Mouse (Mus musculus) cerebellum, postnatal 25 days (tissue): ENCODE results near the gene Frat2.

Experiments
- DNase-seq, 2 experiments: peaks; one replicate each; pipeline ENCODE4 v3.0.0; 2021; ENCODE audit warnings: mixed read lengths in 2 of 2

Gene Frat2

DNA sequence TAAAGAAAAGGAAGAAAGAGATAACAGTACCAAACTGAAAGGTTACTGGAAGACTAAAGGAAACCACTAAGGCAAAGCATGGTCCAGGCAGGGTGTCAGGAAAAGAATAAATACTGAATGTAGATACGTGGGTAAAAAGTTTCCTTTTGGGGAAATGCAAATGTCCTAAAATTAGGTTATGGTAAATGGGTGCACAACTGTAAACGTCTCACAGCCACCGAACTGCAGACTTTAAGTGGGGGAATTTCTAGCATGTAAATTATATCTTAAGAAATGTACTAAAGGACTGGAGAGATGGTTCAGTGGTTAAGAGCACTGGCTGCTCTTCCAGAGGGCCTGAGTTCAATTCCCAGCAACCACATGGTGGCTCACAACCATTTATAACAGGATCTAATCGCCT is 29.2 kb downstream of the Frat2 start:
- DNase-seq: no peak

DNA sequence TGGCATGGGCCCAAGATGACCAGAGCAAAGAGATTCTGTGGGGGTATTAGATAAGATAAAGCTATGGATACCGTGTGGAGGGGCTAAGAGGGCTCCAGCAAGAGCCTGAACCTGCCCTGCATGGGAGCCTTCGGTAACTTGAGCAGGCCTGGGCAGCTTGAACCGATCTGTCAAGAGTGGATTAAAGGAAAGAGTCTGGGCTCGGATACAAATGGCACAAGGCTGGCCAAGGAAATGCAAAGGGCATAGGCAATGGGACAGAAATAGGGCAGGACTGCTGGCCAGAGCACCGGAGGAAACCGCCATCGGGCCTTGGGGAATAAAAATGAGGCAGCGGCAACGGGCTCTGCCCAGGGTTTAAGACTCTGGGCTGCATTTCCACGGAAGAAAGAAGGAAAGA is 30.6 kb downstream of the Frat2 start:
- DNase-seq: peak in 1 of 2 experiments; percentile 21

DNA sequence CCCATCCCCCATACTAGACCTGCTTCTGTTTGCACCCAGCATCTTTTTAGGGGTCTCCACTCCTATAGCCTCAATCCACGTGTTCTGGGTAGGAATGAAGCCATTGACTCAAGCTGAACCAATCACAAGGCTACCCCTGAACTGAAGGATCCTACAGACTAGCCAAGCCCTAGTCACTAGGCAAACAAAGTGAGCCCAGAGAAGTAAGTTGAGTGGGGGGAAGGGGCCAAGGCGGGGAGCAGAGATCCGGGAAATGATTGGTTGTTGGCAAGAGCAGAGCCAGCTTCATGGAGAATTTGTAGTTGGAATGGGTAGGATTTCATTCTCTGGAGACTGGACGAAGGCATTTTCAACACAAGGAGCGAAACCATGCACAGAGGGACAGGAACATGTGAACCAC is 31.0 kb downstream of the Frat2 start:
- DNase-seq: no peak

DNA sequence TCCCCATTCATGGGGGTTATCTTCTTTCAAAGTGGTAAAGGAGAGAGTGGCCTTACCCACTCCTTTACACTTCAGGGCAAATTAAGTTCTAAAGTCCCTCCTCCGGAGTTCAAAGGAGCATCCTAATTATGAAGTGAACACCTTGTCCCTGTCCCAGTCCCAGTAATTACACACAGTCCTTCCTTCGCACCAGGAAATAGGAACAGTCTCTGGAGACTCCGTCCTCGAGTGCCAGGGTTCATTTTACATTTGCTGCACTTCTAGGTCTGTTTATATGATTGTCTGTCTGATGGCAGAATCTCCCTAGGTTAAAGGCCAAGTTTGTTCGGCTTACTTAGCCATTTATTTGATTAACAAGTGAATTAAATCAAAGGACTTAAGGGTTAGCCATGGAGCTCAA is 31.5 kb downstream of the Frat2 start:
- DNase-seq: no peak

DNA sequence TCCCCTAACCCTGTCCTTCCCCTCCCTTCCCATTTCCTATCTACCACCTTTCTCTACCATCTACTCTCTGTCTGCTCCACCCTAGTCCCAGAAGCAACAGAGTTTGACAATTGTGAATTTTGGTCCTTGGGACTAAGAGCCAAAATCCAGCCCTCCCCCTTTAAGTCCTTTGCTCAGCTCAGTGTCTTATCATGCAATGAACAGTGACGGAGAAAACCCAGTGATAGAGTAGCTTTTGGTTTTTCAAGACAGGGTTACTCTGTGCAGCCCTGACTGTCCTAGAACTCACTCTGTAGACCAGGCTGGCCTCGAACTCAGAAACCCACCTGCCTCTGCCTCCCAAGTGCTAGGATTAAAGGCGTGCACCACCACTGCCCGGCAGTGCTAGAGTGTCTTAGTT is 34.6 kb downstream of the Frat2 start:
- DNase-seq: no peak

DNA sequence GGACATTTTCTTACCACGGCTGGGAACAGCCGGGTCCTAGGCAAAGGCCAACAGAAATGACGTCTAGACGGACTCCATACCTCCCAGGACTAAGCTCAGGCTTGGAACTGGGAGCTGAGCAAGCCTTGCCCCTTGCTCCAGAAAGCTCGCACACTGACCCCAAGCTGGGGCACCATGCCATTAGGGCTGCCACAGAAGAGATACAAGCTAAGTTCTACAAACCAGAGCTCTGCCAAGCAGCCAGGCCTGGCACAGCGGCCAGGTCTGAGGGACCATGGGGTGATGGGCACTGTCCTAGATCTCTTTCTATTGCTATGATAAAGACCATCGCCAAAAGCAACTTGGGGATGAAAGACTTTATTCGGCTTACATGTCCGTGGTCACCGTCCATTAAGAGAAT is 35.4 kb downstream of the Frat2 start:
- no peak for DNase-seq

DNA sequence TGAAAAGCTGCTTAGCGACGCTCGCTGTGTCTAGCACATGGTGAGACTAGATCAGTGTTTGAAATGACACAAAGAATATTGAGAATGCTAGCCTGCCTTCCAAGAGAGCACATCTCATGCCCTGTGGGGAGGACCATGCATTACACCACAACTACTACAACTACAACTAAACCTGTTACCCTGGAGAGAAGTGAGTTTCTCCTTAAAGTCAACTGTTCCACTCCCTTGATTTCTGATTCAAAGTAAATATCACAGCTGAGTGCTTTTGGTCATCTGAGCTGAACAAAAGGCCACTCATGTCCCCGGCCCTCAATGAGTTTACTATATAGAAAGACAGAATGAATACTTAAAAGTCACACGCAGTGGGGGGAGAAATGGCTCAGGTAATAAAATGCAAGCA is 37.9 kb downstream of the Frat2 start:
- DNase-seq: no peak

DNA sequence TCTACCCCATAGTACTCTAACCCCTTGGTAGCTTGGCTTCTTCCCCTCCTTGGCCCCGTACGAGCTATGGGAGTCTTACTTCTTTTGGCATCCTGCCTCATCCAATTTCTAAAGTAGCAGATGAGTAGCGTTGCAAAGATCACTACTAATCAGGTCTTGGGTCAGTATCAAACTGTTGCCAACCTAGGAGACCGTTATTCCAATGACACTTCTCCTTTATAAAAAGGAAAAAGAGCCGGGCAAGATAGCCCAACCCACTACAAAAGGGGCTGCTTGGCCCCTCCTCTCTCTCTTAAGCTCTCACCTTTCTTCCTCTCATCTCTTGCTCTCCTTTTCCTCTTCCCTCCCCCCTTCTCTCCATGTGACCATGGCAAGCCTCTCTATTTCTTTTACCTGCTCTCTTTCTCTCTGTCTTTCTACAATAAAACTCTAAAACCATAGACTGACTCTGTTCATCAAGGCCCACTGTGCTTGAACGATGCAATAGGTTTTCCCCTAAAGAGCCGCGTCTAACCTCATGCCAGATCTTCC is 39.8 kb downstream of the Frat2 start:
- DNase-seq: no peak

DNA sequence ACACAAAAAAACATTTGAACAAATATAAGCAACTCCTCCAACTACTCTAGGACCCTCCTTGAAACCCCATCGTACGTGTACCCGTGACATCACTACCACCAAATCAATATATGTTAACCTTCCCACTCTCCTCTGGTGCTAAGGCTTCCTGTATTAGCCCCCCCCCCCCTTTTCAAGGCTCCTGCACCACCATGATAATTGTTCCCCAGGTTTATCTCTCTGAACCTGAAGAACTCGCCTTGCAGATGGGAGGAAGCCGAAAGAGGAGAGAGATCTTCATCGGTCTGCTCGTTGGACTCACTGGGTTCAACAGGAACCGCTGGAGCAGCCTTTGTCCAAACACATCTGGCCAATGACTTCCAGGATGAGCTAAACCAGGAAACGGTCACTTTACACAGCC is 40.4 kb downstream of the Frat2 start:
- DNase-seq: no peak

DNA sequence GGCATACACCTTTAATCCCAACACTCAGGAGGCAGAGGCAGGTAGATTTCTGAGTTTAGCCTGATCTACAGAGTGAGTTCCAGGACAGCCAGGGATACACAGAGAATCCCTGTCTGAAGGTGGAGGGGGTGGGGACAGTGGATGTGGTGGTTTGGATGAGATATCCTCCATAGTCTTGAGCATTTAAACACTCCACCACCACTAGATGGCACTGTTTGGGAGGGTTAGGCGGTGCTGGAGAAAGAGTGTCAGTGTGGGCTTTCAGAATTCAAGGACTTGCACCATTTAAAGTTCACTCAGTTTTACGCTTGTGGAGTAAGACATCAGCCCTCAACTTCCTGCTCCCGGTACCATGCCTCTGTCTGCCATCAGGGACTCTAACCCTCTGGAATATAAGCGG is 42.1 kb downstream of the Frat2 start:
- no peak for DNase-seq

DNA sequence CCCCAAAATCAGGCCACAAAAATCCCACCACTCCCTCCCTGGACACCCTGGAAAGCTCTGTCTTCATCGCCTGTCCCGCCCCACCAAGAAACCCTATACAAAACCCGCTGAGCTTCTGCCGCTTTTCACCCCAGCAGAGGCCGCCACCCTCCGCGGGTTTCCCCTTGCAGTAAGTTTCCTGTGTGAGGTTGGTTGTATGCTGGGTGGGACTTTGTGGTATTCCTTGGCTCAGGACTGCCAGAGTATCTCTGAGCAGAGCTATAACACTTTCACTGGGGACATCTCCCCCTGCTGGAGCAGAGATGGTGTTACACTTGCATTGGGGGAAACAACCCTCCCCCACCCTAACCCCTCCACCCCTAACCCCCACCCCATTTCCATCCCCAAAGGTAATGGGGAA is 44.6 kb downstream of the Frat2 start:
- DNase-seq: peak in 1 of 2 experiments; percentile 15

DNA sequence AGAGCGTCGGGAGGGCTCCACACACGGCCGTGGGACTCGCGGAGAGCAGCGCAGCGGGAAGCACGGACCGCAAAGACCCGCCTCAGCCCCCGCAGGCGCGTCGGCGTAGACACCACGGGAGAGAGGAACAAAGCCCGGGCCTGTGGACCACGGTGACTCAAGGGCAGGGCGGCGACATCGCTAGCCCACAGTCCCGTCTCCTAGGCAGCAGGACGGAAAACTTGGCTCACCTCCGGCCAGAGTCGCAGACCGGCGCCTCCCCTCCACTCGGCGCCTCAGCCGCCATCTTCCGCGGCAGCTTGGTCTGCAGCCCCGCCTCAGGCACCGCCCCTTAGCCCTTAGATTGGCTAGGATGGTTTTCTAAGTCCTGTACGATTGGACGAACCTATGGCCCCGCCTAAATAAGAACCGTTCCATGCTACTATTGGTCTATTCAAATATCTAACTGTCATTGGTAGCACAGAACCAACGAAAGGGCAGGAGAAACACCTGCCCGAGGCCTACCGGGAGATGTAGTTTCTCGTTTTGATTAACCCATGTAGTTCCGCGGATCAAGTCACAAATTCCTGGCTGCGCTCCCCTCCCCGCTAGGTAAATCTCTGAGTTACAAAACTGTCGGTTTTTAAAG is 46.1 kb downstream of the Frat2 start, which contains the start of gene Arhgap19:
TSS of gene Arhgap19 (minus strand) at position 306 of the 628 bp plus-strand sequence.
- peak; percentile 88 to 92 for DNase-seq

DNA sequence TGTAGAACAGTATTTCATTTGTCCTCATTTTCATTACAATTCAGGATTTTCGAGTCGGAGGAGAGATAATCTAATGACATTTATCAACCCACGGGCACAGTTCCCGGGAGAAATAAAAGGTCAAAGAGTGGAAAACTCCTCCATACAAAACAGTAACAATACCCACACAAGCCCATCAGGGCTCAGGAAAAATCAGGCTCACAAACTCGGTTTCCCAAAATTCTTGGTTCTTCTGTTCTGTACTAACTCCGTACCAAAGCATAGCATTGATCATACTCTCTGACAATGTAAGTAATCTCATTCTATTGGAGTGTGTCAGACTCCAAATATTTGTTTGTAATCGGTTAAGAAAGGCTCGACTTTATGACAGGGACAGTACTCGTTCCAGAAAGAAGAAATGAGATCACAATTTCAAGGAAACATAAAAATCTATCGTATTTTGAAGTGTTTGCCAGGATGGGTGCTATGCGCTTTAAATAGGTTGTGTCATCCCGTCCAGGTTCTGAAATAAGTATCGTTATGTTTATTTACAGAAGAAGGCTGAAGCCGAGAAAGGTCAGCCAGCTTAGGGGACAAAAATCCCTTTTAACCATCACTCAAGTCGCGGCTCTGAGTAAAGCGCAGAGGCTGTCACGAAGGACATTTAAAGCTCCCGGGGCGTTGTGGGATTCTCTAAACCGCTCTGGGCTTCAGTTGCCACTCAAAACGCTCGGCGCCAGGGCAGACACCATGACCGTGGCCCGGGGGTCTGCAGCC is 46.8 kb downstream of the Frat2 start:
- no peak for DNase-seq

DNA sequence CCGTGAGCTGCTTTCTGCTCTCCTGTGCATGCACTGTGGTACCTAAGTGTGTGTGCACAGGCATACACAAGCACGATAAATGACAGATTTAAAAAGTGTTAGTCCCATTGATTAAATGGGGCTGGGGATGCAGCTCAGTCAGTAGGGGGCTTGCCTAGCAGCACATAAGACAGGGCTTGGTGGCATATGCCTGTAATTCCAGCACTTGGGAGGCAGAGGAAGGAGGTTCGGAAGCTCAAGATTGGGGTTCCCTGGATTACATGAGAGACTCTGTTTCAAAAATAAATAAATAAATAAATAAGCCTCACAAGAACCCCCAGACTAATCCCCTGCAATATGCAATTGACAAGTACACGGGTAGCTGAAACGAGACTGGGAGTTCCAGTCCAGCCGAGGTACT is 47.5 kb downstream of the Frat2 start:
- DNase-seq: no peak

DNA sequence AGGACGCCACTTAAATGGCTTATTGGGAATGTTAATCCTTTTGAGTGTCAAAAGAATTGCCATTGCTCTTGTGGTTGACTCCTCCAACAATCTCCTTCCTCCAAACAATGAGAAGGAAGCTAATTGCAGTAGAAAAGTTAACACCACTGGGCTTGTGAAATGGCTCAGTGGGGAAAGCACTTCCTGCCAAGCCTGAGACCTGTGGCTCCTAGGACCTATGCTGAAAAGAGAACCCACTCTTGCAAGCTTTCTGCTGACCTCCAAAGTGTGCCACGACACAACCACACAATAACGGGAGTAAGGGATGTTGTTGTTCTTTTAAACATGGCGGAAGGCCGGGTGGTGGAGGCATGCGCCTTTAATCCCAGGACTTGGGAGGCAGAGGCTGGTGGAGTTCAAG is 50.4 kb downstream of the Frat2 start:
- no peak for DNase-seq

DNA sequence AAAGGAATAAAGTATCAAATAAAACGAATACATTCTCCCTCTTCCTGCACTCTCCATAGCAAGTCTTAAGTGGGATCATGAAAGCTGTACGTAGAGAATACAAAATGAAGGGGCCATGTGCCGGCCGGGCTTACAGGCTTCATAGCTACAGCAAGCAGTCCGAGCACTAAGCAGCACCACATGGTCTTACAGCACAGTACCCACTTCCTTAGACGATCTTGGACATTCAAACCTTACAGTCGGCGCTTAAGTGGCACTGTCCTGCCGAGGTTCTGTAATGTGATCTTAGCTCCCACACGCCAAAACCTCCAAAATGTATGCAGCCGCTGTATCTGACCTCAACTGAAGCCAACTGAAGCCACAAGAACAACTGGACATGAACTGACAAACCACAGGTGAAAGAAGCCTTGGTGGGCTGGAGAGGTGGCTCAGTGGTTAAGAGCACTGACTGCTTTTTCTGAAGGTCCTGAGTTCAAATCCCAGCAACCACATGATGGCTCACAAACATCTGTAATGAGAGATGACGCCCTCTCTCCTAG is 51.1 kb downstream of the Frat2 start:
- DNase-seq: no peak

DNA sequence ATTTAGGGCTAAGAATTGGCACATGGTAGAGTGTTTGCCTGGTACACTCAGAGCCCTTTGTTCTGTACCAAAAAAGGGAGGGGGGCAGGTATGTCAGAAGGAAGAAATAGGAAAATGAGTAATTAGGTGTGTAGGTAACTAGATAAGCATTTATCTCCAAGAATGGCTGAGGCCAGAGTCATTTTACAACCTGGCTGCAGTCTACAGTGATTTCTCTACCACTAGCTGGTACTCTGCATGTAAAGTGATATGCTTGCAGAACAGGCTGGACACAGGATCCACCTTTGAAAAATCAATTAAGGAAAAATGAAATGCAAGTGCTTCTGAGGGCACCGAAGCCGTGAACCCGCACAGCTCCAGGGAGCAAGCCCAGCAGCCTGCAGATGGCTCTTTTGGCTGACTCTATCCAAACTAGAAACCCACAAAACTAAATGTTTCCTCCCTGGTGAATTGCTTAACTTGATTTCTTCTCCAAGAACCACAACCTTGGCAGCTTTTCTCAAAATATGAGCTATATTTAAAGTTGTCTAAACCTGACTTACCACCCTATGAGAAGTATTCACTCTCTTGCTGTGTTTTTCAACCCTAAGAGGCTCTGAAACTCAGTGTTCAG is 51.7 kb downstream of the Frat2 start:
- no peak for DNase-seq
